In genomic region chr3:55783171-55784081, GRCm38 (mm10) we compare ENCODE assay signal across 8 mouse cellular contexts. TPM values are rescaled to one million over a fixed set of nuclear protein-coding genes. Genes with fewer than 3 reads are reported as not detected.
DNase-seq lines count a peak whose midpoint lies in the region; ATAC-seq lines count a peak whose summit lies in the region.

No protein-coding gene starts in this region.

- 8% methylated on average over 45 of the region's 45 CpGs for WGBS in embryonic facial prominence, embryonic 15.5 days
- WGBS in neural tube, embryonic 12.5 days = 2% methylated on average over 45 of the region's 45 CpGs

- H3K9ac ChIP-seq in embryonic facial prominence, embryonic 15.5 days = peak overlapping the region; percentile 55
- H3K9ac ChIP-seq in neural tube, embryonic 12.5 days = peak overlapping the region; percentile 73

- peaks cover 21% of the 10 kb centered on the region for H3K27me3 ChIP-seq in embryonic facial prominence, embryonic 15.5 days
- peaks cover 54% of the 10 kb centered on the region for H3K27me3 ChIP-seq in neural tube, embryonic 12.5 days (replicated peaks)

- H3K36me3 ChIP-seq in embryonic facial prominence, embryonic 15.5 days = no peaks in the 10 kb centered on the region
- H3K36me3 ChIP-seq in neural tube, embryonic 12.5 days = no peaks in the 10 kb centered on the region

- intact Hi-C loops in heart, postnatal 36 days (cut with DNase I) = no loop called here
- intact Hi-C loops in left cerebral cortex, postnatal 36 days (cut with DNase I) = no loop called here

- DNase-seq in adrenal gland, adult 18-20 months (ENCODE audit: low spot score in 2 of 2) = peak; percentile 25 to 29
- DNase-seq in adrenal gland, adult 8-10 months = no peak
- DNase-seq in adrenal gland, adult 2 months = peak; percentile 59
- DNase-seq in heart, postnatal 36 days = peak; percentile 14 to 22
- DNase-seq in liver = peak; percentile 16
- no peak for DNase-seq in left cerebral cortex, postnatal 36 days (ENCODE audit: low spot score in 2 of 2)

- peak overlapping the region; percentile 51 for H3K4me3 ChIP-seq in embryonic facial prominence, embryonic 15.5 days (replicated peaks)
- H3K4me3 ChIP-seq in neural tube, embryonic 12.5 days = peak overlapping the region; percentile 46

- H3K4me1 ChIP-seq in embryonic facial prominence, embryonic 15.5 days = peaks cover 22% of the 10 kb centered on the region
- peaks cover 35% of the 10 kb centered on the region for H3K4me1 ChIP-seq in neural tube, embryonic 12.5 days

- peak overlapping the region; percentile 61 for H3K4me2 ChIP-seq in embryonic facial prominence, embryonic 15.5 days (replicated peaks)
- H3K4me2 ChIP-seq in neural tube, embryonic 12.5 days (replicated peaks) = peak overlapping the region; percentile 55

- H3K27ac ChIP-seq in embryonic facial prominence, embryonic 15.5 days (replicated peaks) = peak overlapping the region; percentile 87
- H3K27ac ChIP-seq in neural tube, embryonic 12.5 days = peak overlapping the region; percentile 60

- ATAC-seq in embryonic facial prominence, embryonic 15.5 days (ENCODE audit: insufficient number of reproducible peaks, low FRiP score, low TSS enrichment, low read depth) = no peak
- ATAC-seq in neural tube, embryonic 12.5 days (ENCODE audit: low FRiP score, low read depth) = no peak

- H3K9me3 ChIP-seq in embryonic facial prominence, embryonic 15.5 days (replicated peaks) = no peaks in the 10 kb centered on the region
- no peaks in the 10 kb centered on the region for H3K9me3 ChIP-seq in neural tube, embryonic 12.5 days

RNA-seq across cellular contexts. Expression of gene Mab21l1, which starts 1.1 kb away (rescaled TPM):
- 1 to 10 TPM in 1 of 2 experiments, under 1 TPM in 1; 0.99 to 1.2 TPM for total RNA-seq in adrenal gland, adult 18-20 months (2021)
- total RNA-seq in adrenal gland, adult 8-10 months (2022) = 1 to 10 TPM; 2.0 to 4.0 (median 3.4) TPM
- 1 to 10 TPM in 1 of 2 experiments, under 1 TPM in 1; 0.58 to 1.9 TPM for total RNA-seq in adrenal gland, adult 2 months (2021)
- 0.22 and 0.73 TPM in 2 replicates for polyA plus RNA-seq in adrenal gland, adult 2 months (2012; rRNA removed)
- 35.5 and 38.1 TPM in 2 replicates for polyA plus RNA-seq in embryonic facial prominence, embryonic 15.5 days (2015; fragmentation: Nextera tagmentation; extraction: Ambion mirVana)
- total RNA-seq in heart, postnatal 36 days (2021) = under 1 TPM in 1 of 2 experiments, not detected in 1; 0.11 TPM
- polyA plus RNA-seq in neural tube, embryonic 12.5 days (2016; fragmentation: Nextera tagmentation; extraction: Ambion mirVana) = 52.0 and 57.1 TPM in 2 replicates
- total RNA-seq in left cerebral cortex, postnatal 36 days (2021) = 1 to 10 TPM in 1 of 2 experiments, under 1 TPM in 1; 0.89 to 1.9 TPM

Comparison
In these comparisons a context has a peak if more than half of its experiments do, and no peak if none do; other contexts are left out.
1. DNase-seq: peak in adrenal gland, adult 18-20 months (2 of 2), adrenal gland, adult 2 months (single experiment), heart, postnatal 36 days (2 of 2) and liver (single experiment); none in adrenal gland, adult 8-10 months (single experiment) and left cerebral cortex, postnatal 36 days (0 of 2).